Mouse (Mus musculus): ENCODE data around the gene Scarb1. TPM values are rescaled to one million over a fixed set of nuclear protein-coding genes. Genes with fewer than 3 reads are reported as not detected.
A peak's percentile ranks its signal among the peaks of the same experiment; 100 is the strongest.

The Scarb1 gene
- polyA plus RNA-seq, 1 experiment from 2014 or later: 62.6 TPM

- Histone ChIP-seq H3K27me3 (replicated peaks; ENCODE audit: control insufficient read depth, insufficient read depth, low read length) (no peaks in the 10 kb centered on the region), H3K36me3 (ENCODE audit: control insufficient read depth, insufficient read depth, low read length) (peaks cover 5% of the 10 kb centered on the region; the same call in 1 of the 2 replicates), H3K4me1 (ENCODE audit: control insufficient read depth, insufficient read depth, low read depth, low read length) (peaks cover 11% of the 10 kb centered on the region), H3K4me2 (ENCODE audit: low read length) (no peak overlapping the region), H3K9me3 (ENCODE audit: control insufficient read depth, low read length) (no peaks in the 10 kb centered on the region), H3K27ac (ENCODE audit: low read depth, low read length) (no peak overlapping the region), H3K4me3 (ENCODE audit: low read length) (no peak overlapping the region), H3K9ac (ENCODE audit: low read depth, low read length) (no peak overlapping the region)
- 71% methylated on average over 2 of the region's 2 CpGs for WGBS
- no peak for ATAC-seq
These were observed 66.7 kb downstream of the Scarb1 start for GRCm38 (mm10) chr5:125274182-125274581.

- Histone ChIP-seq H3K9ac (ENCODE audit: low read depth, low read length) (no peak overlapping the region), H3K4me2 (ENCODE audit: low read length) (no peak overlapping the region), H3K27me3 (replicated peaks; ENCODE audit: control insufficient read depth, insufficient read depth, low read length) (no peaks in the 10 kb centered on the region), H3K9me3 (ENCODE audit: control insufficient read depth, low read length) (no peaks in the 10 kb centered on the region), H3K4me3 (ENCODE audit: low read length) (no peak overlapping the region), H3K4me1 (ENCODE audit: control insufficient read depth, insufficient read depth, low read depth, low read length) (peaks cover 11% of the 10 kb centered on the region), H3K36me3 (ENCODE audit: control insufficient read depth, insufficient read depth, low read length) (peaks cover 5% of the 10 kb centered on the region; the same call in 1 of the 2 replicates), H3K27ac (ENCODE audit: low read depth, low read length) (no peak overlapping the region)
- ATAC-seq: no peak
- WGBS: 20% methylated on average over 8 of the region's 8 CpGs
These were observed 67.2 kb downstream of the Scarb1 start for GRCm38 (mm10) chr5:125273666-125274109.

- H3K9ac ChIP-seq (ENCODE audit: low read depth, low read length): no peak overlapping the region
- 84% methylated on average over 10 of the region's 10 CpGs for WGBS
- H3K27me3 ChIP-seq (replicated peaks; ENCODE audit: control insufficient read depth, insufficient read depth, low read length): no peaks in the 10 kb centered on the region
- peaks cover 3% of the 10 kb centered on the region; the same call in 1 of the 2 replicates for H3K36me3 ChIP-seq (ENCODE audit: control insufficient read depth, insufficient read depth, low read length)
- no peak overlapping the region for H3K4me2 ChIP-seq (ENCODE audit: low read length)
- no peaks in the 10 kb centered on the region for H3K9me3 ChIP-seq (ENCODE audit: control insufficient read depth, low read length)
- H3K4me3 ChIP-seq (ENCODE audit: low read length): no peak overlapping the region
- H3K4me1 ChIP-seq (ENCODE audit: control insufficient read depth, insufficient read depth, low read depth, low read length): peaks cover 22% of the 10 kb centered on the region
- no peak for ATAC-seq
- no peak overlapping the region for H3K27ac ChIP-seq (ENCODE audit: low read depth, low read length)
These were observed 68.5 kb downstream of the Scarb1 start for GRCm38 (mm10) chr5:125272231-125272988.

GRCm38 (mm10) chr5:125271531-125272203, 69.2 kb downstream of the Scarb1 start:
- Histone ChIP-seq H3K4me3 (ENCODE audit: low read length) (no peak overlapping the region), H3K27ac (ENCODE audit: low read depth, low read length) (no peak overlapping the region), H3K36me3 (ENCODE audit: control insufficient read depth, insufficient read depth, low read length) (peaks cover under 1% of the 10 kb centered on the region; the same call in 1 of the 2 replicates), H3K9ac (ENCODE audit: low read depth, low read length) (no peak overlapping the region), H3K27me3 (replicated peaks; ENCODE audit: control insufficient read depth, insufficient read depth, low read length) (no peaks in the 10 kb centered on the region), H3K4me1 (ENCODE audit: control insufficient read depth, insufficient read depth, low read depth, low read length) (peaks cover 28% of the 10 kb centered on the region), H3K9me3 (ENCODE audit: control insufficient read depth, low read length) (no peaks in the 10 kb centered on the region), H3K4me2 (ENCODE audit: low read length) (no peak overlapping the region)
- no peak for ATAC-seq
- 11% methylated on average over 15 of the region's 15 CpGs for WGBS

- H3K27ac ChIP-seq (ENCODE audit: low read depth, low read length): no peak overlapping the region
- H3K9ac ChIP-seq (ENCODE audit: low read depth, low read length): no peak overlapping the region; the same call in 1 of the 2 replicates
- H3K4me3 ChIP-seq (ENCODE audit: low read length): no peak overlapping the region
- no peaks in the 10 kb centered on the region for H3K27me3 ChIP-seq (replicated peaks; ENCODE audit: control insufficient read depth, insufficient read depth, low read length)
- H3K4me2 ChIP-seq (ENCODE audit: low read length): no peak overlapping the region
- no peak for ATAC-seq
- H3K36me3 ChIP-seq (ENCODE audit: control insufficient read depth, insufficient read depth, low read length): no peaks in the 10 kb centered on the region
- WGBS: 18% methylated on average over 12 of the region's 12 CpGs
- no peaks in the 10 kb centered on the region for H3K9me3 ChIP-seq (ENCODE audit: control insufficient read depth, low read length)
- peaks cover 33% of the 10 kb centered on the region for H3K4me1 ChIP-seq (ENCODE audit: control insufficient read depth, insufficient read depth, low read depth, low read length)
These were observed 70.2 kb downstream of the Scarb1 start for GRCm38 (mm10) chr5:125270587-125271130.

GRCm38 (mm10) chr5:125269836-125270235, 71.1 kb downstream of the Scarb1 start:
- no peak overlapping the region for H3K27ac ChIP-seq (ENCODE audit: low read depth, low read length)
- no peak overlapping the region for H3K4me3 ChIP-seq (ENCODE audit: low read length)
- no peaks in the 10 kb centered on the region for H3K9me3 ChIP-seq (ENCODE audit: control insufficient read depth, low read length)
- WGBS: 91% methylated on average over 7 of the region's 7 CpGs
- no peak for ATAC-seq
- H3K4me2 ChIP-seq (ENCODE audit: low read length): no peak overlapping the region
- H3K27me3 ChIP-seq (replicated peaks; ENCODE audit: control insufficient read depth, insufficient read depth, low read length): no peaks in the 10 kb centered on the region
- H3K9ac ChIP-seq (ENCODE audit: low read depth, low read length): no peak overlapping the region
- peaks cover 36% of the 10 kb centered on the region for H3K4me1 ChIP-seq (ENCODE audit: control insufficient read depth, insufficient read depth, low read depth, low read length)
- H3K36me3 ChIP-seq (ENCODE audit: control insufficient read depth, insufficient read depth, low read length): no peaks in the 10 kb centered on the region

- Histone ChIP-seq H3K4me3 (ENCODE audit: low read length) (no peak overlapping the region), H3K36me3 (ENCODE audit: control insufficient read depth, insufficient read depth, low read length) (no peaks in the 10 kb centered on the region), H3K9ac (ENCODE audit: low read depth, low read length) (no peak overlapping the region), H3K27ac (ENCODE audit: low read depth, low read length) (no peak overlapping the region), H3K9me3 (ENCODE audit: control insufficient read depth, low read length) (no peaks in the 10 kb centered on the region), H3K4me2 (ENCODE audit: low read length) (no peak overlapping the region), H3K4me1 (ENCODE audit: control insufficient read depth, insufficient read depth, low read depth, low read length) (peaks cover 40% of the 10 kb centered on the region), H3K27me3 (replicated peaks; ENCODE audit: control insufficient read depth, insufficient read depth, low read length) (no peaks in the 10 kb centered on the region)
- 88% methylated on average over 8 of the region's 8 CpGs for WGBS
- no peak for ATAC-seq
These were observed 71.5 kb downstream of the Scarb1 start for GRCm38 (mm10) chr5:125269399-125269798.

GRCm38 (mm10) chr5:125268033-125268765, 72.7 kb downstream of the Scarb1 start:
- Histone ChIP-seq H3K9ac (ENCODE audit: low read depth, low read length) (peak overlapping the region; percentile 37; the same call in 1 of the 2 replicates), H3K27me3 (replicated peaks; ENCODE audit: control insufficient read depth, insufficient read depth, low read length) (no peaks in the 10 kb centered on the region), H3K4me2 (ENCODE audit: low read length) (peak overlapping the region; percentile 52; the same call in 1 of the 2 replicates), H3K36me3 (ENCODE audit: control insufficient read depth, insufficient read depth, low read length) (no peaks in the 10 kb centered on the region), H3K27ac (ENCODE audit: low read depth, low read length) (peak overlapping the region; percentile 83), H3K9me3 (ENCODE audit: control insufficient read depth, low read length) (no peaks in the 10 kb centered on the region), H3K4me1 (ENCODE audit: control insufficient read depth, insufficient read depth, low read depth, low read length) (peaks cover 38% of the 10 kb centered on the region), H3K4me3 (ENCODE audit: low read length) (no peak overlapping the region; the same call in 1 of the 2 replicates)
- peak; percentile 25 for ATAC-seq
- WGBS: 11% methylated on average over 10 of the region's 10 CpGs

Measured in hindbrain, embryonic 16.5 days (tissue).